Mouse (Mus musculus) adrenal gland, adult 10 weeks (tissue): ENCODE measurements around the gene Gm9958. TPM values are rescaled to one million over a fixed set of nuclear protein-coding genes. Genes with fewer than 3 reads are reported as not detected.

ENCODE experiments used
- polyA plus RNA-seq: library from polyadenylated mRNA; stranded (reverse); fragments of 350-450 nt; fragmentation: Illumina TruSeq; extraction: RNeasy Lipid Tissue Mini Kit (QIAGEN cat#74804); gene quantifications from one replicate; pipeline ENCODE4 v1.2.3, GENCODE M21; 2014; ENCODE audit warnings: low read depth, low replicate concordance

Gm9958 gene
- polyA plus RNA-seq, result 6.2 TPM

DNA sequence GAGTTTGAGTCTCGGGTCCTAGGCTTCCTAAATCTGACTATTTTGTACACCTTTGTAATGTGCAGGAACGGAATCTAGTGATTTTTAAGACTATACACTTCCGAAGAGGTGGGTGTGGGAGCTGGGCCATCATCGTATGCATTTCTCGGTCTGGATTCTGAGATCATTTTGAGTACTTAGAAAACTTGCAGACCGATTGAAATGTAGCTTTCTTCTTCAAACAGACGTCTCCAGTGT is at the start of gene Gm9958:
Gene Gm9958 (plus strand): TSS at position 138 of the 237 bp plus-strand sequence.

DNA sequence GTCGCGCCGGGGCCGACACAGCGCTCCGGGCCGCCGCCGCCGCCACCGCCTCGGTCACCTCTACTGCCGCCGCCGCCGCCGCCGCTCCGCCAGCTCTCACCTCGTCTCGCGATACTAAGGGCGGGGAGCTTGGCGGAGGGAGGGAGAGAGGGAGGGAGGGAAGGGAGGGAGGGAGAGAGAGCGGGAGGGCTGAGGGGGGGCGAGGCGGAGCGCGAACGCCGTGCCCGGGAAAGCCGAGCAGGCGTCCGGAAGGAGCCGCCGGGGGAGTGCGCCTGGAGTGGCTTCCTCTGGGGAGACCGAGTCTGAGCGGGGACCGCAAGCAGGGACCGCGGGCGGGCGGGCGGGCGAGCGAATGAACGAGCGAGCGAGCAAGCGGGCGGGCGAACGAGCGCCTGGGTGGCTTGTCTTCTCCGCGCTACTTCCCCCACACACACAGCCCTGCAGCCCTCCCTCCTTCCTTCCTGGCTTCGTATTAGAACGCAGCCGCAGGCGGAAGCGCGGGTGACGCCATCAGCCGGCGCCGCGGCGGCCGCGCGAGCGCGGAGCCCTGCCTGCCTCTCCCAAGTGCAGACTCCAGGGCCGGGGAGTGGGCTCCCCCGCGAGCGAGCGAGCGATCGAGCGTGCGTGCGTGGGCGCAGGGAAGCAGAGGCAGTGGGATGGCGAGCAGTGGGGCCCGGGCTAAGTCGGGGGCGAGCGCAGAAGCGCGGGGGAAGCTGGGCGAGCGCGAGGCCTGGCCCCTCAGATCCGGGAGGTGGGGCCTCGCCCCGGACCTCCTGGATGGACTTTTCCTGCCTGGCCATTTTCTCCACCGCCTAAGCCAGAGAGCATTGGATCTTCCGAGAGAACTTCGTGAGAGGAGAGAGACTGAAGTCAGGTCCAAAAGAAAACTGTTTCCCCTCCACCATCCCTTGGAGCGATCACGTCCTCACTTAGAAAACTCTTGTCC is 610 bp upstream of the Gm9958 start, which contains the start of gene Ankrd17:
Gene Ankrd17 (minus strand): TSS at position 457 of the 946 bp plus-strand sequence.

Other genes with a start within 250 kb of the Gm9958 start
- 69.3 TPM for gene Cox18, start 143.2 kb upstream of the Gm9958 start, polyA plus RNA-seq
- gene Ankrd17, start 627 bp upstream of the Gm9958 start, polyA plus RNA-seq, result 254 TPM
- 1.1 TPM for gene Alb, start 93.7 kb downstream of the Gm9958 start, polyA plus RNA-seq
- not detected for gene Afp, start 123.5 kb downstream of the Gm9958 start, polyA plus RNA-seq
- gene Afm, start 151.7 kb downstream of the Gm9958 start, polyA plus RNA-seq, result not detected
- gene 5830473C10Rik, start 193.9 kb downstream of the Gm9958 start, polyA plus RNA-seq, result not detected